Mouse (Mus musculus): ENCODE data around the gene Phkg1. TPM values are rescaled to one million over a fixed set of nuclear protein-coding genes. Genes with fewer than 3 reads are reported as not detected.
"Not testable (repeated sequence)": the region's sequence is repeated elsewhere in the genome, so short reads cannot be mapped to it uniquely, and the experiment has no call there.

Phkg1 gene
- polyA plus RNA-seq, 1 experiment from 2014 or later, result 0.14 TPM

DNA sequence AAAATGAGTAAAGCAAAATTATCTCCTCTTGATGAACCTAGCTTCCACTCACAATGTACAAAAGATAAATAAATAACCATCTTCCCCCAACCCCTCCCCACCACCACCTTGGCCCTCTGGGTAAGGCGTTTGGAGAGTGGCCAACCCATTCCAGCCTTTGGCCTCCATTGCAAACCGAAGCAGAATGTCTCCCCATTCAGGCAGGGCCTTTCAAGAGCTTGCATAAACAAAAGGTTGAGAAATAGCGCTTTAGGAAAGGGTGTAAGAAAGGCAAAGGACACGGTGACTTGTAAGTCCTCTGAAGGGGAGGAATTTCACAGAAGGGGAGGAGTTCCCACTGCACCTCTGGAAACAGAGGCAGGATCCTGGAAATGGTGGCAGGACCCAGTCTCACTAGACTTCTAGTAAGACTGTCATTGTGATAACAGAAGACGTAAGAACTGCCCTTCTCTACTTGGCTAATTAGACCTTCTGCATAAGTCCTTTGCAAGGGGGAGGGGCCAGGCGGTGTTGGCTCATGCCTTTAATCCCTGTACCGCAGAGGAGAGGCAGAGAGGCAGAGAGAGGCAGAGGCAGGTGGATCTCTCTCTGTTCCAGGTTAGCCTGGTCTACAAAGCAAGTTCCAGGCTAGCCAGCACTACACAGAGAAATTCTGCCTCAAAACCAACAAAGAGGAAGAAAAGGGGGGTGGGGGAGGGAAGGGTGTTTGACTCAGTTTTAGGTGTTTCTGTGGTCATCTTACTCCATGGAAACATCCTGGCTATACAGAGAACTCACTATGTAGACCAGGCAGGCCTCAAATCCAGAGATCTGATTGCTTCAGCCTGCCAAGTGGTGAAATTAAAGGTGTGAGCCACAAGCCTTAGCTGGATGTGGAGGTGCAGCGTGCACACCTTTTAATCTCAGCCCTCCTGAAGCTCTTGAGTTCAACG lies 31.8 kb upstream of the Phkg1 start:
- no peaks in the 10 kb centered on the region for H3K36me3 ChIP-seq (ENCODE audit: control insufficient read depth, insufficient read depth, low read length)
- no peak overlapping the region for H3K9ac ChIP-seq (ENCODE audit: low read depth, low read length)
- no peak overlapping the region for H3K27ac ChIP-seq (ENCODE audit: low read depth, low read length)
- no peaks in the 10 kb centered on the region for H3K27me3 ChIP-seq (ENCODE audit: control insufficient read depth, insufficient read depth, low read length)
- H3K9me3 ChIP-seq (ENCODE audit: control insufficient read depth, low read length), result no peaks in the 10 kb centered on the region
- H3K4me1 ChIP-seq (replicated peaks; ENCODE audit: control insufficient read depth, insufficient read depth, low read length), result no peaks in the 10 kb centered on the region
- DNase-seq (ENCODE audit: low spot score) (no peak), ATAC-seq (ENCODE audit: low FRiP score) (no peak)
- H3K4me3 ChIP-seq (ENCODE audit: low read depth, low read length), result no peak overlapping the region
- 57% methylated on average over 9 of the region's 9 CpGs for WGBS
- H3K4me2 ChIP-seq (replicated peaks; ENCODE audit: low read depth, low read length), result no peak overlapping the region

DNA sequence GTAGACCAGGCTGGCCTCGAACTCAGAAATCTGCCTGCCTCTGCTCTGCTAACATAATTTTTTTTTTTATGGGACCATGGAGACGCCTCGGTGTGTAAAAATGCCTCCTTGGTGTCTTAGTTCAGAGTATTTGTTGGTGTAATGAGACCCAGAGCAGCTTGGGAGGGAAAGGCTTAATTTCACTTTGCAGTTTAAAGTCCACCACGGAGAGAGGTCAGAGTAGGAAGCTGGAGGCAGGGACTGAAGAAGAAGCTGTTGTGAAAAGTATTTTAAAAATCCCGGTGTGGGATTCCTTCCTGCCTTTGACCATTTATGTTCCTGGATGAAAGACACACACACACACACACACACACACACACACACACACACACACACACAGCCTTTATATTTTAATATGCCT lies 27.6 kb upstream of the Phkg1 start:
- H3K27ac ChIP-seq (ENCODE audit: low read depth, low read length), result no peak overlapping the region
- H3K4me1 ChIP-seq (replicated peaks; ENCODE audit: control insufficient read depth, insufficient read depth, low read length), result no peaks in the 10 kb centered on the region
- DNase-seq (ENCODE audit: low spot score), result no peak
- H3K9ac ChIP-seq (ENCODE audit: low read depth, low read length), result no peak overlapping the region
- ATAC-seq (ENCODE audit: low FRiP score), result no peak
- WGBS, result 86% methylated on average over 5 of the region's 5 CpGs
- H3K4me2 ChIP-seq (replicated peaks; ENCODE audit: low read depth, low read length), result no peak overlapping the region
- no peaks in the 10 kb centered on the region for H3K36me3 ChIP-seq (ENCODE audit: control insufficient read depth, insufficient read depth, low read length)
- no peak overlapping the region for H3K4me3 ChIP-seq (ENCODE audit: low read depth, low read length)
- no peaks in the 10 kb centered on the region for H3K9me3 ChIP-seq (ENCODE audit: control insufficient read depth, low read length)
- no peaks in the 10 kb centered on the region for H3K27me3 ChIP-seq (ENCODE audit: control insufficient read depth, insufficient read depth, low read length)

DNA sequence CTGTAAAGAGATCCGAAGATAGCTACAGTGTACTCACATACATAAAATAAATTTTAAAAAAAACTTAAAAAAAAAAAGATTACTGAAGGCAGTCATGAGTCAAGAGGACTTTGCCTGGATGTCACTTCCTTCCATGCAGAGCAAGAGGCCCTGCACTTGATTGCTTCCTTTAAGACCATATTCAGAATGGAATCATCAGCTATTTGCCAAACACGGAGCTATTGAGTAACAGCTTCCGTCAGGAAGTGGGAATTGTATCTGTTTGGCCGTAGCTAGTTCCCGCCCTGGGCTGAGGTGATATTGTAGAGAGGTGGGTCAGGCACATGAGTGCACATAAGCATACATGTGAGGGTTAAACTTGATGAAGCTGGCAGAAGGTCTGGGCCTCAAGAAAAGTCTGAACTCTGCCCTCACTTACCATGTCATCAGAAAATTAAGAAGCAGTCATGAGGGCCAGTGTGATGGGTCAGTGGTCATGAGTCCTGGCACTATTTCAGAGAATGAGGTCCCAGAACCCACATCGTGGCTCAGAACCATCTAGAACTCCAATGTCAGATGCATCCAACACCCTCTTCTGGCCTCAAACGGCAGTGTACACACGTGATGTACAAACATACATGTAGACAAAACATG lies 26.6 kb upstream of the Phkg1 start:
- ATAC-seq (ENCODE audit: low FRiP score) (no peak), DNase-seq (ENCODE audit: low spot score) (no peak)
- H3K4me1 ChIP-seq (replicated peaks; ENCODE audit: control insufficient read depth, insufficient read depth, low read length), result no peaks in the 10 kb centered on the region
- no peaks in the 10 kb centered on the region for H3K9me3 ChIP-seq (ENCODE audit: control insufficient read depth, low read length)
- no peak overlapping the region for H3K9ac ChIP-seq (ENCODE audit: low read depth, low read length)
- H3K4me3 ChIP-seq (ENCODE audit: low read depth, low read length), result no peak overlapping the region
- H3K27me3 ChIP-seq (ENCODE audit: control insufficient read depth, insufficient read depth, low read length), result no peaks in the 10 kb centered on the region
- no peak overlapping the region for H3K27ac ChIP-seq (ENCODE audit: low read depth, low read length)
- 87% methylated on average over 8 of the region's 8 CpGs for WGBS
- no peaks in the 10 kb centered on the region for H3K36me3 ChIP-seq (ENCODE audit: control insufficient read depth, insufficient read depth, low read length)
- no peak overlapping the region for H3K4me2 ChIP-seq (replicated peaks; ENCODE audit: low read depth, low read length)

DNA sequence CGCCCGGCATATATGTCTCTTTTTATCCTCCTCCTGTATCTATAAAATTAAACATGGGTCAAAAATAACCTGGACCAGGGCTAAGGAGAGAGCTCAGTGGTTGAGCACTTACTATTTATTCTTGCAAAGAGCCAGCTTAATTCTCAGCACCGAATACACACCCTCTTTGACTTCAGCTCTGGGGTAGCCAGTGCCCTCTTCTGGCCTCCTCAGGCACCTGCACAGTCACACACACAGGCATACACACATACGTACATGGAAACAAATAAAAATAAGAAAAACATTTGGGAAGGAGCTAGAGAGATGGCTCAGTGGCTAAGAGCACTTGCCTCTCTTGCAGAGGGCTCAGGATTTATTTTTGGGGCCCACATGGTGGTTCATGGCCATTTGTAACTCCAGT lies 23.6 kb upstream of the Phkg1 start:
- Histone ChIP-seq H3K27me3 (ENCODE audit: control insufficient read depth, insufficient read depth, low read length) (no peaks in the 10 kb centered on the region), H3K27ac (ENCODE audit: low read depth, low read length) (no peak overlapping the region), H3K9me3 (ENCODE audit: control insufficient read depth, low read length) (no peaks in the 10 kb centered on the region), H3K4me1 (replicated peaks; ENCODE audit: control insufficient read depth, insufficient read depth, low read length) (no peaks in the 10 kb centered on the region), H3K4me3 (ENCODE audit: low read depth, low read length) (no peak overlapping the region), H3K36me3 (ENCODE audit: control insufficient read depth, insufficient read depth, low read length) (no peaks in the 10 kb centered on the region), H3K4me2 (replicated peaks; ENCODE audit: low read depth, low read length) (no peak overlapping the region), H3K9ac (ENCODE audit: low read depth, low read length) (no peak overlapping the region)
- ATAC-seq (ENCODE audit: low FRiP score), result no peak
- DNase-seq (ENCODE audit: low spot score), result no peak
- WGBS, result 93% methylated on average over 4 of the region's 4 CpGs

DNA sequence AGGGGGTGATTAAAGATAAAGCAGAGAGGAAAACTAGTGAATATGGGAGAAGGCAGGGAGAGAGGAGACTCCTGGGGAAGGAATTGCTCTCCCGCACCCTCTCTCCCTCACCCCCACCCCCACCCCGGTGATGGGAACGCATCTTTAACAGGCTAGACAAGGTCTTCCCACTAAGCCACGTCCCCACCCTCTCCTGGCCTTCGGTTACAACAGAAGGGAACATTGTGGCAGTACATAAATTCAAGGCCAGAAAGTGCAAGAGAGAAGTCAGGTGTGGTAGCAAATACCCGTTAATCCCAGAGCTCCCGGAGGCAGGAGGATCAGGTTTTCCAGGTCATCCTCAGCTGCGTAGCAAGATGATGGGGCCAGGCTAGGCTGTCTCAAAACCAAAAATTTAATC lies 21.0 kb upstream of the Phkg1 start:
- H3K4me2 ChIP-seq (replicated peaks; ENCODE audit: low read depth, low read length), result no peak overlapping the region
- no peaks in the 10 kb centered on the region for H3K4me1 ChIP-seq (replicated peaks; ENCODE audit: control insufficient read depth, insufficient read depth, low read length)
- H3K9ac ChIP-seq (ENCODE audit: low read depth, low read length), result no peak overlapping the region
- no peaks in the 10 kb centered on the region for H3K27me3 ChIP-seq (ENCODE audit: control insufficient read depth, insufficient read depth, low read length)
- H3K36me3 ChIP-seq (ENCODE audit: control insufficient read depth, insufficient read depth, low read length), result no peaks in the 10 kb centered on the region
- H3K4me3 ChIP-seq (ENCODE audit: low read depth, low read length), result no peak overlapping the region
- ATAC-seq (ENCODE audit: low FRiP score) (no peak), DNase-seq (ENCODE audit: low spot score) (no peak)
- H3K9me3 ChIP-seq (ENCODE audit: control insufficient read depth, low read length), result no peaks in the 10 kb centered on the region
- WGBS, result 62% methylated on average over 8 of the region's 8 CpGs
- no peak overlapping the region for H3K27ac ChIP-seq (ENCODE audit: low read depth, low read length)

DNA sequence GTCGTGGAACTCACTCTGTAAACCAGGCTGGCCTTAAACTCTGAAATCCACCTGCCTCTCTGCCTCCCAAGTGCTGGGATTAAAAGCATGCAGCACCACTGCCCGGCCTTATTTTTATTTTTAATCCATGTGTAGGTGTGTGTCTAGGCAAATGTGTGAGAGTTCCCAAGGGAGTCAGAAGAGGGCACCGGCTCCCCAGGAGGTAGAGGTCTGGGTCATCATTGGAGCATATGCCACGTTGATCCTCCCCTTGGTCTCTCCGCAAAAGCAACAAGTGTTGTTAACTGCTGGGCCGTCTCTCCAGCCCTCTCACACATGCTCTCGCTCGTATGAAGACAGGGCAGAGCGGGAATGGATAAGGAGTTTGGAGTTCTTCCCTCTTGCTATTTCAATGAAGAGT lies 20.4 kb upstream of the Phkg1 start:
- Histone ChIP-seq H3K4me2 (replicated peaks; ENCODE audit: low read depth, low read length) (no peak overlapping the region), H3K9ac (ENCODE audit: low read depth, low read length) (no peak overlapping the region), H3K36me3 (ENCODE audit: control insufficient read depth, insufficient read depth, low read length) (no peaks in the 10 kb centered on the region), H3K27me3 (ENCODE audit: control insufficient read depth, insufficient read depth, low read length) (no peaks in the 10 kb centered on the region), H3K4me1 (replicated peaks; ENCODE audit: control insufficient read depth, insufficient read depth, low read length) (no peaks in the 10 kb centered on the region), H3K9me3 (ENCODE audit: control insufficient read depth, low read length) (no peaks in the 10 kb centered on the region), H3K27ac (ENCODE audit: low read depth, low read length) (no peak overlapping the region), H3K4me3 (ENCODE audit: low read depth, low read length) (no peak overlapping the region)
- ATAC-seq (ENCODE audit: low FRiP score) (no peak), DNase-seq (ENCODE audit: low spot score) (no peak)
- 82% methylated on average over 9 of the region's 9 CpGs for WGBS

GRCm38 (mm10) chr5:129918065-129918651 lies 19.8 kb upstream of the Phkg1 start:
- ATAC-seq (ENCODE audit: low FRiP score) (no peak), DNase-seq (ENCODE audit: low spot score) (no peak)
- H3K9me3 ChIP-seq (ENCODE audit: control insufficient read depth, low read length), result no peaks in the 10 kb centered on the region
- H3K4me1 ChIP-seq (replicated peaks; ENCODE audit: control insufficient read depth, insufficient read depth, low read length), result no peaks in the 10 kb centered on the region
- no peaks in the 10 kb centered on the region for H3K27me3 ChIP-seq (ENCODE audit: control insufficient read depth, insufficient read depth, low read length)
- 90% methylated on average over 24 of the region's 24 CpGs for WGBS
- no peaks in the 10 kb centered on the region for H3K36me3 ChIP-seq (ENCODE audit: control insufficient read depth, insufficient read depth, low read length)
- no peak overlapping the region for H3K9ac ChIP-seq (ENCODE audit: low read depth, low read length)
- H3K27ac ChIP-seq (ENCODE audit: low read depth, low read length), result no peak overlapping the region
- H3K4me2 ChIP-seq (replicated peaks; ENCODE audit: low read depth, low read length), result no peak overlapping the region
- no peak overlapping the region for H3K4me3 ChIP-seq (ENCODE audit: low read depth, low read length)

- not testable (repeated sequence) for H3K27ac ChIP-seq (ENCODE audit: low read depth, low read length); H3K9me3 ChIP-seq (ENCODE audit: control insufficient read depth, low read length); ATAC-seq (ENCODE audit: low FRiP score); DNase-seq (ENCODE audit: low spot score); H3K4me3 ChIP-seq (ENCODE audit: low read depth, low read length); H3K9ac ChIP-seq (ENCODE audit: low read depth, low read length); H3K4me2 ChIP-seq (replicated peaks; ENCODE audit: low read depth, low read length); H3K27me3 ChIP-seq (ENCODE audit: control insufficient read depth, insufficient read depth, low read length); H3K4me1 ChIP-seq (replicated peaks; ENCODE audit: control insufficient read depth, insufficient read depth, low read length); H3K36me3 ChIP-seq (ENCODE audit: control insufficient read depth, insufficient read depth, low read length)
- WGBS, result 84% methylated on average over 11 of the region's 11 CpGs
Measured at GRCm38 (mm10) chr5:129915491-129915890, 17.1 kb upstream of the Phkg1 start.

All from hindbrain, embryonic 11.5 days (tissue).